Mouse (Mus musculus): ENCODE results near the gene Tom1l1. TPM values are rescaled to one million over a fixed set of nuclear protein-coding genes. Genes with fewer than 3 reads are reported as not detected.

Gene Tom1l1
- total RNA-seq, 2 experiments from 2014 or later = 13.5 to 16.1 TPM

GRCm38 (mm10) chr11:90622500-90622899 lies 65.7 kb downstream of the Tom1l1 start:
- no peak for DNase-seq (ENCODE audit: low spot score)

- DNase-seq (ENCODE audit: low spot score) = no peak
Observed at GRCm38 (mm10) chr11:90622044-90622443, 66.1 kb downstream of the Tom1l1 start.

DNA sequence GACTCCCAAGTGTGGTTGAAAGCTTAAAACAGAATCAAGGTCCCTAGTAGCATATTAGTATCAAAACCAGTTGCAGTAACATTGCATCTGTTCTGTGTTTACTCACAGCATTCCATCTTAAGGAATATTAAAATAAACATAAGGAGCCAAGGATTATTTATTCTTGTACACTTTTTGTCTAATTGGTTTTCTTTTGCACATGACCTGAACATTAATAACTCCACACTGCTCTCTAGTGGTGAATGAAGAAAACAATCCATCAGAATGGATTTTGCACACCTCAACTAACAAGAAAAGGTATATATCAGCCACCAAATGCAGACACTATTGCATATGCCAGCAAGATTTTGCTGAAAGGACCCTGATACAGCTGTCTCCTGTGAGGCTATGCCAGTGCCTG lies 71.7 kb downstream of the Tom1l1 start:
- DNase-seq (ENCODE audit: low spot score) = no peak

DNA sequence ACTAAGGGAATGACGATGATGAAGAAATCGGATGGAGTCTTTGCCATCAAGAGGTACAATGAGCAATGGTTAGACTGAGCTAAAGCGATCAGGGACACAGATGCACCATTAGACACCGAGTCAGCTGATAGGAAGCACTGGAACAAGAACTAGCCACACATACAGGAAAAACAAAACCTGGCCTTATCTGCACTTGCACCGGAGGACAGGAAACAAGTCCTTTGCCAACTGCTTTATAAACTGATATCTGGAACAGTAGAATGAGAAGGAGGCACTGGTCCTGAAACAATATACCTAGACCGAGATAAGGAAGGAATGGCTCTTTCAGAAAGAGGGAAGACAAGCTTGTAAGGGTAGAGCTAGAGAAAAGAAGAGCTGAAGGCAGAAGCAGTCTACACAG lies 73.4 kb downstream of the Tom1l1 start:
- no peak for DNase-seq (ENCODE audit: low spot score)

DNA sequence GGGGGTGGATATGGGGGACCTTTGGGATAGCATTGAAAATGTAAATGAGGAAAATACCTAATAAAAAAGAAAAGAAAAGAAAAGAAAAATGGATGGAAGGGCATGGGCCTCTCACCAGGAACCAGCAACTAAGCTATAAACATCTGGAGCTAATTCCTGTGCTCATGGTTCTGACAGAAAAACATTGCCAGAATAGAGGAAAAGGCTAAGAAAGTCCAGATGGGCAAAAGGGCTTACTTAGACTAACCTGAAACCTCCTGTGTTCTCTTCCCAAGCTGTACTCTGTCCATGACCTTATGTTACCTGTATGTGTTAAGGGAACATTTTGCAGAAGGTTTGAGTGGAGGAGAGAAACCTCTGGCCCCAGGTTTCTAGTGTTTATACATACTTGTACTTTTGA lies 76.0 kb downstream of the Tom1l1 start:
- DNase-seq (ENCODE audit: low spot score) = no peak

- DNase-seq (ENCODE audit: low spot score) = no peak
Observed at GRCm38 (mm10) chr11:90603066-90603465, 85.1 kb downstream of the Tom1l1 start.

DNA sequence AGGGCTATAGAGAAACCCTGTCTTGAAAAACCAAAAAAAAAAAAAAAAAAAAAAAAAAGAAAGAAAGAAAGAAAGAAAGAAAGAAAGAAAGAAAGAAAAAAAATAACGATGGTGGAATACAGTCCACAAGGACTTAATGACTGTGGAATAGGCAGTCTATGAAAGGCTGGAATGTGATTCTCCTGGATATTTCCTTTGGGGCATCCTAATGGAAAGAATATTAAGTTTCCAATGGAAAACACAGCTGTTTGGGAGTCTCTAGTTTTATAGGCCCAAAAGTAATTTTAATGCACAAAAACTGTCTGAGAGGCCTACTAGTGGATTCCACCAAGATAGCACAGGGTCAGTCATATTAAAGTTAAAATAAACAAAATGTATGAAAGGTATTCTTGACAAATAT lies 92.3 kb downstream of the Tom1l1 start:
- no peak for DNase-seq (ENCODE audit: low spot score)

Other genes starting within 250 kb of the Tom1l1 start
- 10 to 100 TPM; 12.8 to 14.5 TPM for gene Stxbp4, start 50.3 kb downstream of the Tom1l1 start, total RNA-seq (2021)
- 10 to 100 TPM; 22.1 to 23.6 TPM for gene Cox11, start 50.2 kb downstream of the Tom1l1 start, total RNA-seq (2021)

All from gastrocnemius, adult 18-20 months (tissue).